Mouse (Mus musculus): ENCODE data around the gene Lrriq3. TPM values are rescaled to one million over a fixed set of nuclear protein-coding genes. Genes with fewer than 3 reads are reported as not detected.

Gene Lrriq3
- polyA plus RNA-seq (2012) = 0.13 and 0.14 TPM in 2 replicates

DNA sequence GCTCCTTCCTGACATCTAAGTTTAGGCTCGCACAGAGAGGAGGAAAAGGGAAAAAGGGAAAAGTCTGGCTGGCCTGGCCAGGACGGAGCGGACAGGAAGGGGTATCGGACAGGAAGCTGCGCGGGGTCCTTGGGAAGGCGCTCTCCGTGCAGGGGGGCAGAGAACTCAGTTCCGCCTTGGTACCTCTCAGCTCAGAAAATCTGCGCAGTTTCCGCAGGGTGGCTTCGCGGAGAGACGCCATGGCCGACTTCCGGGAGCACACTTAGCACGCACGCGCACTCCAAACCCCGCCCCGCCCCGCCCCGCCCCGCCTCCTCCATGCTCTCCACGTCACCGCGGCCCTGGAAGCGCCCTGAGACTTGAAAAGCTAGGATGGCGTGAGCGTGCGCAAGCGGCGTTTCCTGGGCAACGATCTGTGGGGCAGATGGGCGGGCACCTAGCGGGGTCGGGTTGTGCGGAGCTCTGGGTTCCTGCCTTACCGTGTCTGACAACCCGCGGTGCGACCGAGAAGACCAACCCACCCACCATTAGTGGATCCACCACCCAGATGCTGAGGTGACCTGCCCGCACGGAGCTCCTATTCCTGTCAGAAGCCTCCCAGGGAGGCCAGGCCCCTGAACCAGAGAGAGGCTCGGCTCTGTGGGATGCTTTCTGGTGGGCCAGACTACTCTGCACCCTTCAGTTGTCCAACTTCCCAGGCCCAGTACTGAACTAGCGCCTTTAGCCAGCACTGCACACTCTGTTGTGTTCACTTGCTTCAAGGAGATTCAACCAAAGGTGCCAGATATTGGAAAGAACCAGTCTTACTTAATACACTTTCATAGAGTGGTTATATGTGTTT is at the start of gene Lrriq3, which contains the start of gene Fpgt:
Gene Lrriq3, plus strand, starts transcription at position 319 of the 841 bp plus-strand sequence.
Gene Fpgt, minus strand, starts transcription at position 288 of the 841 bp plus-strand sequence.
- no peak for TF ChIP-seq GATA1 (IDR thresholded peaks at IDR 0.05; ENCODE audit: low read length)

DNA sequence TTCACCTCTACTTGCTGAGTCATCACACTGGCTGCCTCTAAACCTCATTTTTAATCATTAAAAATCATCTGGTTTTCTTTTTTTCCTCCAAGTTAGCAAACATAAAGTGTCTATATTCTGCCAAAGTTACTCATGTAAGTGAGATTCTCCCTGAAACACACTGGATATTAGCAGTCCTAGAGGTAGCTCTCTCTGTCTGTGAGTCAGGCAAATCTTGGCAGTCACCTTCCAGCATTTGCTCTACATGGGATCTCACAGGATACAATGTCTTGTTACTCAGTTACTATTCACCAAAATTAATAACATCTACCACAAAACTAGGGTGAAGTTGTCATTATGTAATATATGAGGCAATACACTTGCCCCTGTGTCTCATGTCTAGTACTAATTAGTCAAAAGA is 41.2 kb upstream of the Lrriq3 start:
- TF ChIP-seq GATA1 (IDR thresholded peaks at IDR 0.05; ENCODE audit: low read length) = no peak

DNA sequence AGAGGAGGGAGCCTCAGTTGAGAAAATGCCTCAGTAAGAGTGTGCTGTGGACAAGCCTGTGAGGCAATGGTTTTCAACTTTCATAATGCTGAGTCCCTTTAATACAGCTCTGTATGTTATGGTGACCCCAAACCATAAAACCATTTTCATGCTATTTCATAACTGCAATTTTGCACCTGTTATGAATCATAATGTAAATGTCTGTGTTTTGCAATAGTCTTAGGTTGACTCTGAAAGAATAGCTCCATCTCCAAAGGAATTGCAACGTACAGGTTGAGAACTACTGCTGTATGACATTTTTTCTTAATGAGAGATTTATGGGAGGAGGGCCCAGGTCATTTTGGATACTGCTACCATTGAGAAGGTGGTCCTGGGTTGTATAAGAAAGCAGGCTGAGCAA is 40.0 kb upstream of the Lrriq3 start:
- TF ChIP-seq GATA1 (IDR thresholded peaks at IDR 0.05; ENCODE audit: low read length) = no peak

DNA sequence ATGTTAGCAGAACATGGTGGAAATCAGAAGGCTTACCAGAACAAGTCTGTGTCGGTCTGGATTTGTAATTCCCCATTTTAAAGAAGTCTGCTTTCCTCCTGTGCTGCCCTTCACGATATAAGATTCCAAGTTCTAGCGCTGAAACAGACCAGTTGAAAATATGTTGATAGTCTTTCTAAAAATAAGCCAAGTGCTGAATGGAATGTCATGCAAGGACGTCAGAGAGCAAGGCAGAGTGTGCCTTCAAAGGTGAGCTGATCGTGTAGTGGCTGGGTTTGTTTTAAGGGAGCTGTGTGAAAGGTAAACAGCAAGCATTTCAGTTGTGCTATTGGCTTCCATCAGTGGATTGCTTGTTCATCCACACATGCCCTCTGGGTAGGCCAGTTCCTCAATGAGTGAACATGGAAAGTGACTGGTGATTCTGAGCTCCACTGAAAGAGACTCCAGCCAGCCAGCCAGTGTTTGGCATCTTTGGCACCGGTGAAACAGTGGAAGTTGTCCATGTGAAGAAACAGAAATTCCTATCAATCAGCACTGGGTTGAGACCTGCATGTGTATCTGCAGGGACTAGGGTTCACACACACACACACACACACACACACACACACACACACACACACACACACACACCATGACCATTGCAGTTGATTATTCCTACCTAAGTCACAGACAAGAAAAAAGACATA is 37.9 kb upstream of the Lrriq3 start, which contains the start of gene Tnni3k:
Gene Tnni3k, minus strand, starts transcription at position 177 of the 686 bp plus-strand sequence.
- no peak for TF ChIP-seq GATA1 (IDR thresholded peaks at IDR 0.05; ENCODE audit: low read length)

DNA sequence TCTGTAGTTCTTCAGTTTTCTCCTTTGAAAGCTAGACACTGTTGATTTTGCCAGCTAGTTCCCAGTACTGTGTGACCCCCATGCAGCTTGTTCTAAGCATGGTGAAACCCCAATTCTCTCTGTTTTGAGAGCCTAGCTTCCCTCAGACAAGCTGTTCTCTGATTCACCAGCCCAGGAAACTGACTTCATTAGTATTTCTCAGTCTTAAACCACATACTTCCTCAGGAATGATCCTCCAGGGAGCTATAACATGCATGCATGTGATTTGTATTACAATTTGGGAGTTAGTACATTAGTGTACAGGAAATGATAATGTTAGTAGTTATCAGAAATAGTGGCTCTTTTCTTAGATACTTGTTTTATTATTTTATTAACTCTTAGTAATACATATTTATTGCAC is 36.6 kb upstream of the Lrriq3 start:
- TF ChIP-seq GATA1 (IDR thresholded peaks at IDR 0.05; ENCODE audit: low read length) = no peak

DNA sequence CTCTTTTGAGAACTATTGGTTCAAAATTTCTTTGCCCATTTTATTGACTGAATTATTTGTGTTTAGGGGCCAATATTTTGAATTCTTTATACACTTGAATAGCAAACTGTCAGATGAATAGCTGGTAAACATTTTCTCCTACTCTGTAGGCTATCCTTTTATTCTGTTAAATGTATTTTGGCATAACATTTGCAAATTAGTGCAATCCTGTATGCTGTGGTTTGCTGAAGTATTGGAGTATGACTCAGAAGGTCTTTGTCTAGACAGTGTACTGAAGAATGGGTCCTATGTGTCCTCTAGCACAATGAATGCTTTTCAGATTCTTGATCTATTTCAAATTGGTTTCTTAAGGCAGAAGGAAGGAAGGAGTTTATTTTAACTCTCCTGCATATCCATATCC is 35.7 kb upstream of the Lrriq3 start:
- TF ChIP-seq GATA1 (IDR thresholded peaks at IDR 0.05; ENCODE audit: low read length) = no peak

DNA sequence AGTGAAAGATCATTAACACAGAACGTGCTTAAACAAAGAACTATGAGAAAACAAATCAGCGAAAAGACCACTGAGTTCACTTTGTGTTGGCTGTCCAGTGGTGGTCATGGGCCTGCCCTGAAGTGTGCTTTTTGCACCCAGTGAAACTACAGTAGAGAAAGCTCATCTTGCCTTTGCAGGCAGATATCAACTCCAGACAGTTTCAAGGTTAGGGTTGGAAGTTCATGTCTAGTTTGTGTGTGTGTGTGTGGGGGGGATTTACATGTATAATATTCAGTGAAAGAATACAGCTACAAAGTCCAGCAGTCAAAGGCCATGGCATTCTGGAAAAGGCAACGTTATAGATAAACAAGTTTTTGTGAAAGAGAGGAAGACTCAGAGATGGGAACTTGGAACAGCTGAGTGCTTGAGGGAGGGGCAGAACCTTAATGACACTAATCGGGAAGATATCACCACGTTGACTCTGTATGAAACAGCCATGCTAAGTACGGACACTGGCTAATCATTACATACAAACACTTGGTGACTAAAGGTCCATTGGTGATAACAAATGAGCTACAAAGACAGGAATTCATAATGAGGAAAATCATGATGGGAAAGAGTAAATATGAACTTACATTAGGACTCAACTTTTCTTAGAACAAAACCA is 34.3 kb upstream of the Lrriq3 start:
- no peak for TF ChIP-seq GATA1 (IDR thresholded peaks at IDR 0.05; ENCODE audit: low read length)

DNA sequence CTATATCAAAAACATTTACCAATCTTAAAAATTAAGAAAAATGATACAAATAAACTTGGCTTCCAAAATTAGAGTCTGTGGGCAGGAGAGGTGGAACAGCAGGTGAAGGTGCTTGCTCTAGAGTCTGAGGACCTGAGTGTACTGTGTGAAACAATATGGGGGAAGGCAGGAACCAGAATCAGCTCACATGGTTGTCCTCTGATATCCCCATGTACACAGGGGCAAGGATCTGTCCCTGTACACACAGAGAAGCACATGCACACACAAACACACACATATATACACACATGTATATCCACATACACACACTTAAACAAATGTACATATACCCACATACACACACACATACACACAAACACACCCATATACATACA is 33.8 kb upstream of the Lrriq3 start:
- no peak for TF ChIP-seq GATA1 (IDR thresholded peaks at IDR 0.05; ENCODE audit: low read length)

DNA sequence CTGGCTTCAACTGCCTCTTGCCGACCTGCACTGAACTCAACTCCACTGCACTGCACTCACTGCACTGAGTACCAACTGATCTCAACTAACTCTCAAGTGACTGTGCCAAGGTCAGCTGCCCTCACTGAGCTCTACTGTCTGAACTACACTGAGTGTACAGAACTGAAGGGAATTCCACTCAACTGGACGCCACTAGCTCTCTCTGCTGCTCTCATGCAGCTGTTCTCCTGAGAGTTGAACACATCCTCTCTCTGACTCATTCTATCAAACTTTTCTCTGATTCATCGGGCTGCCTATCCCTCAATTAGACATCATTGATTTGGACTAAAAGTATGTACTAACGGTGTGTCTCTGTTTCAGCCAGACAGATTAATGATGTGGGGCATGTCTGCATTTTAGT is 15.3 kb upstream of the Lrriq3 start:
- TF ChIP-seq GATA1 (IDR thresholded peaks at IDR 0.05; ENCODE audit: low read length) = no peak

DNA sequence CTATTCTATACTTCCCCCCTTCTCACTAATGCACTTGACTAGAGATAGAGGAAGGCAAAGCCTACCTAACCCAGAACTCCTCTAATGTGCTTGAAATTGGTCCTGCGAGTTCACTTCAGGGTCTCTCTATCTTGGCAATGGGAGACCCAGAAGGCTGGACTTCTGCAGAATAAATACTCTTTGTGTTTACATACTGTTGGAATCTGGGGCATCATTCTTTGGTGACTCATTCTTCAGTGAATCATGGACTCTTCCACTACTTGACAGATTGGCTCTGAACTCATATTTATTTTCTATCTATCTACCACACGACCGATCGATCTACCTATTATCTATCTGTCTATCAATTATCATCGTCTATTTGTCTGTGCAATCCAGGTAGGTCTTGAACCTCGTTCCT is 1.2 kb upstream of the Lrriq3 start:
- no peak for TF ChIP-seq GATA1 (IDR thresholded peaks at IDR 0.05; ENCODE audit: low read length)

DNA sequence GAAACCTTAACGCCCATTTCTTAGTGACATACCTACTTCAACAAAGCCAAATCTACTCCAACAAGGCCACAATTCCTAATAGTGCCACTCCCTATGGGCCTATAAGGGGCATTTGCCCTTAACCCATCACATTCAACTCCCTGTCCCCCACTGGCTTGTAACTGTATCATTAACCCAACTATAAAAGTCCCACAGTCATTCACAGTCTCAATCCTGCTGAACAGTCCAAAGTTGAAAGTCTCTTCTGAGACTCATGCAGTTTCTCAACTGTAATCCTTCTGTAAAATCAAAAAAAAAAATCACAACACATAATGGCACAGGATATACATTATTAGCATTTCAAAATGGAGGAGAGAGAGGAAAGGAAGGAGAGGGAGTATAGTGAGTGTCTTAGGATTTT is 6.0 kb downstream of the Lrriq3 start:
- no peak for TF ChIP-seq GATA1 (IDR thresholded peaks at IDR 0.05; ENCODE audit: low read length)

DNA sequence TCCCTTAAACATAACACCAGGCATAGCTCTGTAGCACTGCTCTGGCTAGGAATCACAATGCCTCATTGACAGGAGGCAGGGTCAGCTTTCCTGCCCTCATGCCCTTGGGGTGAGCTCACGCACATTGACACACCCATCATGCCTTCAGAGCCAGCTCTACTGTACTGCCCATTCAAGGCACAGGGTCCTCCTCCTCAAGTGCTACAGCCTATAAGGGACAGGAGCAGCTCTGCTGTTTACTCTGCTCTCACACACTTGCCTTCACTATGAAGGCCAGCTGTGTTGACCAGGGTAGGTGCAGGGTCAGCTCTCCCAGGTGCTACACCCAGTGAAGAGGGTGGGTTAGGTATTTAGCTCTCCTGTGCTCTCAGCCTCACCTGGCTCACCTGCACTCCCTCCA is 12.7 kb downstream of the Lrriq3 start:
- TF ChIP-seq GATA1 (IDR thresholded peaks at IDR 0.05; ENCODE audit: low read length) = no peak

DNA sequence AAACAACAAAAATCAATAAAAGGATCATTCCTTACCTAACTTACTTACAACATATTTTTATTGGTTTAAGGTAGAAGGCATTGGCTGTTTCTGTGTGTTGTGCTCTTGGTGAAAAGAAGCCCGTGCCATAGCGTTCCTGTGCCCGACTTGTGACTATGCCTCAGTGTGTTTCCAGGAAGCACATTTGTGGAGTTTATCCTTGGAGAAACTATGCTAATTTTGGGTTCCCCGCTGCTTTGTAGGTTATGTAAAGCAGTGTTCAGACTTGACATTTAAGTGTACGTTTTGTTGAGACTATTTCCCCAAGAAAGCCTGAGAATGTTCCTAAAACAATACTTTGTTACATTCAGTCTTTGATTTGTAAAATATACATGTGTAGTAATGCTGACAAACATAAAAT is 44.5 kb downstream of the Lrriq3 start:
- no peak for TF ChIP-seq GATA1 (IDR thresholded peaks at IDR 0.05; ENCODE audit: low read length)

DNA sequence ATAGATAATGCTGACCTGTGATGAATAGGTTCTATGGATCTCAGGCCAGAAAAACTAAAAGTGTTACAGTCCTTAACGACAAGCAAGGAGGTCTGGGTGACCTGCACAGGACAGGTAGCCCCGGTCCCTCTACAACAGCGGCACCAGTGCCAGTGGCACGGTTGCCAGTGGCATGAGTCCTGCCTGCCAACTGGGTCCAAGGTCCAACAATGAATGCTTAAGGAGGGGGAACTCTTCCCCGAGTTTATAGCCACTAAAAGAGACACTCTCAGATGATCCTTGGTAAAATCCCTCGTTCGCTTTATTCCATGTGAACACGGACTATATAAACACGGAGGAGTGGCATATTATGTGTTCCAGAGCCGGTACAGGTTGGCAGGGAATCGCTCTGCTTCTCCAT is 47.8 kb downstream of the Lrriq3 start:
- TF ChIP-seq GATA1 (IDR thresholded peaks at IDR 0.05; ENCODE audit: low read length) = no peak

DNA sequence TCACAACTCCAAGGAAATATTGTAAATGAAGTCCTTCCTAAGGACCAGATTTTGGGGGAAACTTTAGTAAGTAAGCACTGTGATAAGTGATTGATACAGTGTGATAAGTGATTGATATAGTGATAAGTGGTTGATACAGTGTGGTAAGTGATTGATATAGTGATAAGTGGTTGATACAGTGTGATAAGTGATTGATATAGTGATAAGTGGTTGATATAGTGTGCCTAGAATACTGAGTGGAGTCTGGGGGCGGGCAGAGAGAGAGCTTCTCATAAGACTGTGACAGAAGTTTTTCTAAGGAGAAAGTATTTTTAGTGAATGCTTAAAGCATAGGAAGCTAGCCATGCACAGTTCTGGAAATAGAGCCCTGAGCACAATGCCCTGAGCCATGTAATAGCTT is 51.1 kb downstream of the Lrriq3 start:
- TF ChIP-seq GATA1 (IDR thresholded peaks at IDR 0.05; ENCODE audit: low read length) = no peak

DNA sequence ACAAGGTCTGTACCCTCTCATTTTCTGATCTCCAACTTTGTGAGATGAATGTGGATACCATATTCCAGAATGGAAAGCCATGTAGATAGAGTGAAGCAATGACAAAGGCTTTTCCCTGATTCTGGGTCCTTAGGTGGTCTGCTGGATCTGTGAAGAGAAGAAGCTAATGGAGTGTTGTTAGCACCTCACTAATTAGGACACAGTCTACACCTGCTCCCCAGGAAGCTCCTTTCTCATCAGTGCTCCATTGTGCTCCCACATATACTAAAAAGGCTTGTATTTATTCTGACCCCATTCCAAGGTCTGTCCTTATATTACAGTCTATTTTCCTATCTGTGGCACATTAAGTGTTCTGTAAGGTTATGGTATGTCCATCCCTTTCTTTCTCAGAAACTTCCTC is 68.6 kb downstream of the Lrriq3 start:
- no peak for TF ChIP-seq GATA1 (IDR thresholded peaks at IDR 0.05; ENCODE audit: low read length)

Measured in G1E-ER4 (cell line).